Mouse (Mus musculus): ENCODE measurements at regions not wholly inside any gene's neighbourhood (a gene's known extent, or its start where the extent isn't known, plus 50 kb on each side); places are given as distances from the start of the nearest gene placed in this dataset.
"Not testable (repeated sequence)": the region's sequence is repeated elsewhere in the genome, so short reads cannot be mapped to it uniquely, and the experiment has no call there.

GRCm38 (mm10) chr14:104410730-104411129 lies 57.1 kb downstream of the Pou4f1 start:
- Histone ChIP-seq H3K36me3 (no peaks in the 10 kb centered on the region), H3K9ac (no peak overlapping the region), H3K9me3 (replicated peaks) (no peaks in the 10 kb centered on the region), H3K27me3 (no peaks in the 10 kb centered on the region), H3K4me3 (replicated peaks) (no peak overlapping the region), H3K4me2 (replicated peaks) (no peak overlapping the region), H3K4me1 (no peaks in the 10 kb centered on the region), H3K27ac (replicated peaks) (no peak overlapping the region)
- WGBS = 65% methylated on average over 2 of the region's 2 CpGs
- no peak for ATAC-seq (ENCODE audit: insufficient number of reproducible peaks, low FRiP score, low TSS enrichment, low read depth)

- no peak overlapping the region for H3K9ac ChIP-seq
- H3K4me1 ChIP-seq = no peaks in the 10 kb centered on the region
- no peak overlapping the region for H3K27ac ChIP-seq (replicated peaks)
- ATAC-seq (ENCODE audit: insufficient number of reproducible peaks, low FRiP score, low TSS enrichment, low read depth) = no peak
- no peaks in the 10 kb centered on the region for H3K36me3 ChIP-seq
- no peak overlapping the region for H3K4me2 ChIP-seq (replicated peaks)
- H3K27me3 ChIP-seq = no peaks in the 10 kb centered on the region
- H3K9me3 ChIP-seq (replicated peaks) = no peaks in the 10 kb centered on the region
- 60% methylated on average over 6 of the region's 6 CpGs for WGBS
- H3K4me3 ChIP-seq (replicated peaks) = no peak overlapping the region
These were observed 57.5 kb downstream of the Pou4f1 start for GRCm38 (mm10) chr14:104410292-104410691.

- H3K9me3 ChIP-seq (replicated peaks) = no peaks in the 10 kb centered on the region
- ATAC-seq (ENCODE audit: insufficient number of reproducible peaks, low FRiP score, low TSS enrichment, low read depth) = no peak
- no peak overlapping the region for H3K4me3 ChIP-seq (replicated peaks)
- no peaks in the 10 kb centered on the region for H3K27me3 ChIP-seq
- 62% methylated on average over 3 of the region's 3 CpGs for WGBS
- H3K27ac ChIP-seq (replicated peaks) = no peak overlapping the region
- no peaks in the 10 kb centered on the region for H3K4me1 ChIP-seq
- H3K9ac ChIP-seq = no peak overlapping the region
- no peak overlapping the region for H3K4me2 ChIP-seq (replicated peaks)
- H3K36me3 ChIP-seq = no peaks in the 10 kb centered on the region
These were observed 61.7 kb downstream of the Pou4f1 start for GRCm38 (mm10) chr14:104406062-104406461.

- no peaks in the 10 kb centered on the region for H3K27me3 ChIP-seq
- WGBS = 68% methylated on average over 8 of the region's 8 CpGs
- H3K9me3 ChIP-seq (replicated peaks) = no peaks in the 10 kb centered on the region
- no peaks in the 10 kb centered on the region for H3K36me3 ChIP-seq
- no peak overlapping the region for H3K9ac ChIP-seq
- no peak overlapping the region for H3K27ac ChIP-seq (replicated peaks)
- no peaks in the 10 kb centered on the region for H3K4me1 ChIP-seq
- no peak overlapping the region for H3K4me2 ChIP-seq (replicated peaks)
- no peak for ATAC-seq (ENCODE audit: insufficient number of reproducible peaks, low FRiP score, low TSS enrichment, low read depth)
- no peak overlapping the region for H3K4me3 ChIP-seq (replicated peaks)
These were observed 78.3 kb downstream of the Pou4f1 start for GRCm38 (mm10) chr14:104389297-104390071.

- Histone ChIP-seq H3K4me1 (no peaks in the 10 kb centered on the region), H3K4me3 (replicated peaks) (no peak overlapping the region), H3K36me3 (no peaks in the 10 kb centered on the region), H3K4me2 (replicated peaks) (no peak overlapping the region), H3K27ac (replicated peaks) (no peak overlapping the region), H3K9me3 (replicated peaks) (no peaks in the 10 kb centered on the region), H3K9ac (no peak overlapping the region), H3K27me3 (no peaks in the 10 kb centered on the region)
- ATAC-seq (ENCODE audit: insufficient number of reproducible peaks, low FRiP score, low TSS enrichment, low read depth) = no peak
- 41% methylated on average over 2 of the region's 2 CpGs for WGBS
These were observed 78.9 kb downstream of the Pou4f1 start for GRCm38 (mm10) chr14:104388879-104389278.

GRCm38 (mm10) chr14:104380986-104381385 lies 86.8 kb downstream of the Pou4f1 start:
- H3K27ac ChIP-seq (replicated peaks) = no peak overlapping the region
- ATAC-seq (ENCODE audit: insufficient number of reproducible peaks, low FRiP score, low TSS enrichment, low read depth) = no peak
- H3K4me2 ChIP-seq (replicated peaks) = no peak overlapping the region
- H3K4me1 ChIP-seq = no peaks in the 10 kb centered on the region
- H3K9ac ChIP-seq = no peak overlapping the region
- 53% methylated on average over 5 of the region's 5 CpGs for WGBS
- no peaks in the 10 kb centered on the region for H3K36me3 ChIP-seq
- no peaks in the 10 kb centered on the region for H3K27me3 ChIP-seq
- H3K9me3 ChIP-seq (replicated peaks) = no peaks in the 10 kb centered on the region
- H3K4me3 ChIP-seq (replicated peaks) = no peak overlapping the region

- Histone ChIP-seq H3K4me3 (replicated peaks) (no peak overlapping the region), H3K9me3 (replicated peaks) (no peaks in the 10 kb centered on the region), H3K4me2 (replicated peaks) (no peak overlapping the region), H3K9ac (no peak overlapping the region), H3K36me3 (no peaks in the 10 kb centered on the region), H3K27ac (replicated peaks) (no peak overlapping the region), H3K4me1 (no peaks in the 10 kb centered on the region), H3K27me3 (no peaks in the 10 kb centered on the region)
- ATAC-seq (ENCODE audit: insufficient number of reproducible peaks, low FRiP score, low TSS enrichment, low read depth) = no peak
- 37% methylated on average over 7 of the region's 7 CpGs for WGBS
These were observed 95.0 kb downstream of the Pou4f1 start for GRCm38 (mm10) chr14:104372776-104373175.

- Histone ChIP-seq H3K4me3 (replicated peaks) (no peak overlapping the region), H3K4me1 (no peaks in the 10 kb centered on the region), H3K27me3 (no peaks in the 10 kb centered on the region), H3K36me3 (no peaks in the 10 kb centered on the region), H3K9me3 (replicated peaks) (no peaks in the 10 kb centered on the region), H3K4me2 (replicated peaks) (no peak overlapping the region), H3K27ac (replicated peaks) (no peak overlapping the region), H3K9ac (no peak overlapping the region)
- WGBS = 64% methylated on average over 1 of the region's 1 CpGs
- no peak for ATAC-seq (ENCODE audit: insufficient number of reproducible peaks, low FRiP score, low TSS enrichment, low read depth)
These were observed 111.2 kb downstream of the Pou4f1 start for GRCm38 (mm10) chr14:104356636-104357035.

- 95% methylated on average over 15 of the region's 15 CpGs for WGBS
- H3K36me3 ChIP-seq; H3K4me3 ChIP-seq (replicated peaks); ATAC-seq (ENCODE audit: insufficient number of reproducible peaks, low FRiP score, low TSS enrichment, low read depth); H3K27ac ChIP-seq (replicated peaks); H3K4me1 ChIP-seq; H3K4me2 ChIP-seq (replicated peaks); H3K9me3 ChIP-seq (replicated peaks); H3K9ac ChIP-seq; H3K27me3 ChIP-seq: not testable (repeated sequence)
These were observed 131.0 kb downstream of the Pou4f1 start for GRCm38 (mm10) chr14:104336783-104337182.

GRCm38 (mm10) chr14:104326089-104326488 lies 141.7 kb downstream of the Pou4f1 start:
- H3K27ac ChIP-seq (replicated peaks) = no peak overlapping the region
- ATAC-seq (ENCODE audit: insufficient number of reproducible peaks, low FRiP score, low TSS enrichment, low read depth) = no peak
- WGBS = 53% methylated on average over 10 of the region's 10 CpGs

GRCm38 (mm10) chr14:104300141-104300540 lies 167.7 kb downstream of the Pou4f1 start:
- H3K9ac ChIP-seq = no peak overlapping the region
- no peaks in the 10 kb centered on the region for H3K4me1 ChIP-seq
- H3K36me3 ChIP-seq = no peaks in the 10 kb centered on the region
- no peak overlapping the region for H3K27ac ChIP-seq (replicated peaks)
- no peak overlapping the region for H3K4me3 ChIP-seq (replicated peaks)
- H3K4me2 ChIP-seq (replicated peaks) = no peak overlapping the region
- no peaks in the 10 kb centered on the region for H3K9me3 ChIP-seq (replicated peaks)
- H3K27me3 ChIP-seq = no peaks in the 10 kb centered on the region
- 69% methylated on average over 5 of the region's 5 CpGs for WGBS
- no peak for ATAC-seq (ENCODE audit: insufficient number of reproducible peaks, low FRiP score, low TSS enrichment, low read depth)

More at GRCm38 (mm10) chr14:104326089-104326488, 141.7 kb downstream of the Pou4f1 start:
- Histone ChIP-seq H3K9me3 (replicated peaks) (no peaks in the 10 kb centered on the region), H3K4me1 (no peaks in the 10 kb centered on the region), H3K9ac (no peak overlapping the region), H3K4me3 (replicated peaks) (no peak overlapping the region), H3K36me3 (no peaks in the 10 kb centered on the region), H3K4me2 (replicated peaks) (no peak overlapping the region), H3K27me3 (no peaks in the 10 kb centered on the region)

- 41% methylated on average over 4 of the region's 4 CpGs for WGBS
- Histone ChIP-seq H3K9ac (no peak overlapping the region), H3K4me2 (replicated peaks) (no peak overlapping the region), H3K4me1 (no peaks in the 10 kb centered on the region), H3K27me3 (no peaks in the 10 kb centered on the region), H3K9me3 (replicated peaks) (no peaks in the 10 kb centered on the region), H3K27ac (replicated peaks) (no peak overlapping the region), H3K36me3 (no peaks in the 10 kb centered on the region), H3K4me3 (replicated peaks) (no peak overlapping the region)
- no peak for ATAC-seq (ENCODE audit: insufficient number of reproducible peaks, low FRiP score, low TSS enrichment, low read depth)
These were observed 169.5 kb downstream of the Pou4f1 start for GRCm38 (mm10) chr14:104298312-104298711.
